Mouse (Mus musculus): ENCODE data around the gene Ccdc28a.

GRCm38 (mm10) chr10:18202401-18202800 lies 32.4 kb downstream of the Ccdc28a start:
- no peak for TF ChIP-seq CTCF (IDR thresholded peaks at IDR 0.05; ENCODE audit: extremely low read depth, insufficient read depth, low read length)
- no peak for TF ChIP-seq POLR2A (IDR thresholded peaks at IDR 0.05; ENCODE audit: extremely low read depth, insufficient read depth, low read length)

Data from cortical plate, adult 2 months (tissue).